Mouse (Mus musculus) G1E (cell line): Measurements from ENCODE around the gene Cul1.

Experiments
- CTCF ChIP-seq: IDR thresholded peaks from 2 replicates; pipeline ENCODE4 v1.5.1; 2012; ENCODE audit warnings: low read depth, low read length, inconsistent platforms, mixed read lengths
- GATA1 ChIP-seq: IDR thresholded peaks from 2 replicates; pipeline ENCODE4 v1.6.1; 2012; ENCODE audit warnings: borderline replicate concordance, low read length, inconsistent platforms, mixed read lengths
- GATA2 ChIP-seq: IDR thresholded peaks from 2 replicates; pipeline ENCODE4 v1.6.1; 2012; ENCODE audit warnings: low read depth, low read length, inconsistent platforms, borderline replicate concordance
- POLR2AphosphoS5 ChIP-seq: IDR thresholded peaks from 2 replicates; pipeline ENCODE4 v1.6.1; 2012; ENCODE audit warnings: low read depth, low read length, inconsistent platforms; ENCODE audit not compliant: insufficient replicate concordance

DNA sequence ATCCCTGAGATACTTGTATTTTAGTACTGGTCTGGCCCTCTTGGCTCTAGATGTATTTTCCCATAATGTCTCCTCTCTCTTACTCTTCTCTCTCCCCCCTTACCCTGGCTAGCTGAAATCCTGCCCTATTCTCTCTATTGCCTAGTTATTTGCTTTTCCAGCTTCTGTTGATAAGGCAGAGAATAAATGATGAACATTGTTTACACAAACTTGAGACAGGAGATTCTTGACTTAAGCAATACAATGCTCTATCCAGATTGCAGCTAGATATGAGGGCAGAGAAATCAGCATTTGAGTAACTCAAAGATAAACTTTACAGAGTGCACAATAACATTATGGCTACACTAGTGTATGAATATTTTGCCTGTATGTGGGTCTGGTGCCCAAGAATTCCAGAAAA is 16.6 kb downstream of the Cul1 start:
- no peak for TF ChIP-seq CTCF
- TF ChIP-seq GATA2 = no peak
- no peak for TF ChIP-seq POLR2AphosphoS5
- no peak for TF ChIP-seq GATA1
